Mouse (Mus musculus) intestine, embryonic 14.5 days (tissue): ENCODE results near the gene a. TPM values are rescaled to one million over a fixed set of nuclear protein-coding genes. Genes with fewer than 3 reads are reported as not detected.

Source experiments
- ATAC-seq: fragments of 200-750 bp; cut with Nextera tagmentation; replicated peaks from 2 replicates; pipeline ENCODE4 v1.8.0; 2017; ENCODE audit warnings: low read depth, moderate number of reproducible peaks, moderate TSS enrichment, moderate library complexity; ENCODE audit not compliant: low FRiP score, low TSS enrichment
- DNase-seq: peaks from one replicate; pipeline ENCODE4 v3.0.0-alpha.2; 2018; ENCODE audit warnings: low spot score
- H3K27ac ChIP-seq: fragments of 300-500 bp; sonication (generic); 2 replicates; pipeline ENCODE4 v1.5.1; 2014; ENCODE audit warnings: low read depth, mild to moderate bottlenecking, control low read depth
- H3K27me3 ChIP-seq: fragments of 300-500 bp; sonication (generic); replicated peaks from 2 replicates; pipeline ENCODE4 v1.6.1; 2014; ENCODE audit warnings: low read length, control low read depth; ENCODE audit not compliant: control insufficient read depth, insufficient read depth
- H3K36me3 ChIP-seq: fragments of 300-500 bp; sonication (generic); 2 replicates; pipeline ENCODE4 v1.6.1; 2014; ENCODE audit warnings: low read length, control low read depth; ENCODE audit not compliant: control insufficient read depth, insufficient read depth
- H3K4me1 ChIP-seq: fragments of 300-500 bp; sonication (generic); replicated peaks from 2 replicates; pipeline ENCODE4 v1.6.1; 2014; ENCODE audit warnings: low read length, control low read depth, mixed read lengths; ENCODE audit not compliant: control insufficient read depth, insufficient read depth
- H3K4me2 ChIP-seq: fragments of 300-500 bp; sonication (generic); 2 replicates; pipeline ENCODE4 v1.6.1; 2014; ENCODE audit warnings: low read length
- H3K4me3 ChIP-seq: fragments of 300-500 bp; sonication (generic); 2 replicates; pipeline ENCODE4 v1.5.1; 2014; ENCODE audit warnings: low read depth, low read length, control low read depth, mixed read lengths
- H3K9ac ChIP-seq: fragments of 300-500 bp; sonication (generic); 2 replicates; pipeline ENCODE4 v1.6.1; 2014; ENCODE audit warnings: mild to moderate bottlenecking, low read length
- H3K9me3 ChIP-seq: fragments of 300-500 bp; sonication (generic); 2 replicates; pipeline ENCODE4 v1.6.1; 2016; ENCODE audit warnings: low read length, control low read depth; ENCODE audit not compliant: control insufficient read depth
- WGBS: fragments of 180-500 bp; shearing (Covaris S2); extraction: QIAGEN DNeasy Blood & Tissue Kit; methylation state at CpG from one replicate; pipeline ENCODE4 v1.1.7; 2014; 5-methylcytosine and 5-hydroxymethylcytosine counted together
- polyA plus RNA-seq: library from polyadenylated mRNA; unstranded; fragments of >200 nt; fragmentation: Nextera tagmentation; extraction: Ambion mirVana; gene quantifications from 2 replicates; pipeline ENCODE4 v1.2.1, GENCODE M21; 2014

a gene
- polyA plus RNA-seq, 1 experiment from 2014 or later = 1.5 TPM

GRCm38 (mm10) chr2:154755791-154756190 lies 35.4 kb upstream of the a start:
- H3K27ac ChIP-seq = no peak overlapping the region
- no peaks in the 10 kb centered on the region for H3K4me1 ChIP-seq
- ATAC-seq (no peak), DNase-seq (no peak)
- H3K9ac ChIP-seq = no peak overlapping the region
- H3K27me3 ChIP-seq = no peaks in the 10 kb centered on the region
- 64% methylated on average over 6 of the region's 6 CpGs for WGBS
- no peak overlapping the region for H3K4me2 ChIP-seq
- H3K4me3 ChIP-seq = no peak overlapping the region
- no peaks in the 10 kb centered on the region for H3K36me3 ChIP-seq
- H3K9me3 ChIP-seq = no peaks in the 10 kb centered on the region

GRCm38 (mm10) chr2:154757691-154758090 lies 33.5 kb upstream of the a start:
- DNase-seq = no peak
- Histone ChIP-seq H3K4me1 (no peaks in the 10 kb centered on the region), H3K27me3 (no peaks in the 10 kb centered on the region), H3K4me2 (no peak overlapping the region), H3K9ac (no peak overlapping the region), H3K27ac (no peak overlapping the region), H3K36me3 (no peaks in the 10 kb centered on the region), H3K4me3 (no peak overlapping the region), H3K9me3 (peaks cover 4% of the 10 kb centered on the region; the same call in 1 of the 2 replicates)
- no peak for ATAC-seq
- 78% methylated on average over 5 of the region's 5 CpGs for WGBS

- no peaks in the 10 kb centered on the region for H3K36me3 ChIP-seq
- 0 out of 2 replicates have a peak, but pooled peaks cover 3% of the 10 kb centered on the region for H3K4me1 ChIP-seq
- 83% methylated on average over 1 of the region's 1 CpGs for WGBS
- H3K9ac ChIP-seq = no peak overlapping the region
- no peaks in the 10 kb centered on the region for H3K27me3 ChIP-seq
- H3K4me2 ChIP-seq = no peak overlapping the region
- no peak overlapping the region for H3K4me3 ChIP-seq
- ATAC-seq = no peak
- no peak overlapping the region for H3K27ac ChIP-seq
- DNase-seq = no peak
- peaks cover 4% of the 10 kb centered on the region; the same call in 1 of the 2 replicates for H3K9me3 ChIP-seq
Observed at GRCm38 (mm10) chr2:154758454-154758853, 32.7 kb upstream of the a start.

- no peak for ATAC-seq
- no peak overlapping the region for H3K27ac ChIP-seq
- DNase-seq = no peak
- H3K4me1 ChIP-seq = peaks cover 7% of the 10 kb centered on the region; the same call in 1 of the 2 replicates
- 70% methylated on average over 3 of the region's 3 CpGs for WGBS
- H3K4me3 ChIP-seq = no peak overlapping the region
- H3K9ac ChIP-seq = no peak overlapping the region
- no peaks in the 10 kb centered on the region for H3K27me3 ChIP-seq
- peaks cover 4% of the 10 kb centered on the region; the same call in 1 of the 2 replicates for H3K9me3 ChIP-seq
- H3K4me2 ChIP-seq = no peak overlapping the region
- no peaks in the 10 kb centered on the region for H3K36me3 ChIP-seq
Observed at GRCm38 (mm10) chr2:154763226-154763625, 28.0 kb upstream of the a start.

- ATAC-seq (no peak), DNase-seq (no peak)
- WGBS = 83% methylated on average over 9 of the region's 9 CpGs
- Histone ChIP-seq H3K27me3 (no peaks in the 10 kb centered on the region), H3K4me2 (no peak overlapping the region), H3K27ac (no peak overlapping the region), H3K9me3 (peaks cover 4% of the 10 kb centered on the region; the same call in 1 of the 2 replicates), H3K4me1 (peaks cover 7% of the 10 kb centered on the region; the same call in 1 of the 2 replicates), H3K36me3 (no peaks in the 10 kb centered on the region), H3K9ac (no peak overlapping the region), H3K4me3 (no peak overlapping the region)
Observed at GRCm38 (mm10) chr2:154764828-154765497, 26.2 kb upstream of the a start.

GRCm38 (mm10) chr2:154765554-154766008 lies 25.6 kb upstream of the a start:
- 60% methylated on average over 8 of the region's 8 CpGs for WGBS
- Histone ChIP-seq H3K9me3 (peaks cover 4% of the 10 kb centered on the region; the same call in 1 of the 2 replicates), H3K4me2 (no peak overlapping the region), H3K4me1 (peaks cover 7% of the 10 kb centered on the region; the same call in 1 of the 2 replicates), H3K36me3 (no peaks in the 10 kb centered on the region), H3K4me3 (no peak overlapping the region), H3K27me3 (no peaks in the 10 kb centered on the region), H3K27ac (no peak overlapping the region), H3K9ac (no peak overlapping the region)
- DNase-seq = no peak
- ATAC-seq = no peak

- no peak overlapping the region for H3K27ac ChIP-seq
- 91% methylated on average over 6 of the region's 6 CpGs for WGBS
Observed at GRCm38 (mm10) chr2:154767051-154767450, 24.2 kb upstream of the a start.

GRCm38 (mm10) chr2:154769930-154770329 lies 21.3 kb upstream of the a start, which contains the start of gene Gm14214:
Gm14214 (minus strand) TSS chr2:154770030.
- no peak within 1 kb of the TSS for H3K9ac ChIP-seq
- H3K9me3 ChIP-seq = no peaks in the 10 kb centered on the region
- H3K4me1 ChIP-seq = peaks cover 2% of the 10 kb centered on the region; the same call in 1 of the 2 replicates
- ATAC-seq (no peak), DNase-seq (no peak)
- H3K27ac ChIP-seq = no peak within 1 kb of the TSS
- H3K36me3 ChIP-seq = no peaks in the 10 kb centered on the region
- no peak within 1 kb of the TSS for H3K4me2 ChIP-seq
- no peak within 1 kb of the TSS for H3K4me3 ChIP-seq
- no peaks in the 10 kb centered on the region for H3K27me3 ChIP-seq

More at GRCm38 (mm10) chr2:154767051-154767450, 24.2 kb upstream of the a start:
- H3K9ac ChIP-seq = no peak overlapping the region
- H3K9me3 ChIP-seq = no peaks in the 10 kb centered on the region
- DNase-seq (no peak), ATAC-seq (no peak)
- no peaks in the 10 kb centered on the region for H3K27me3 ChIP-seq
- H3K36me3 ChIP-seq = no peaks in the 10 kb centered on the region
- no peak overlapping the region for H3K4me3 ChIP-seq
- peaks cover 7% of the 10 kb centered on the region; the same call in 1 of the 2 replicates for H3K4me1 ChIP-seq
- no peak overlapping the region for H3K4me2 ChIP-seq

GRCm38 (mm10) chr2:154771604-154772003 lies 19.6 kb upstream of the a start:
- no peak overlapping the region for H3K27ac ChIP-seq
- H3K4me3 ChIP-seq = no peak overlapping the region
- DNase-seq (no peak), ATAC-seq (no peak)
- 77% methylated on average over 8 of the region's 8 CpGs for WGBS
- no peak overlapping the region for H3K9ac ChIP-seq
- H3K27me3 ChIP-seq = no peaks in the 10 kb centered on the region
- no peak overlapping the region for H3K4me2 ChIP-seq
- H3K9me3 ChIP-seq = no peaks in the 10 kb centered on the region
- H3K36me3 ChIP-seq = no peaks in the 10 kb centered on the region
- H3K4me1 ChIP-seq = no peaks in the 10 kb centered on the region
